Mouse (Mus musculus): ENCODE data around the gene Slc25a11.

Slc25a11 gene

DNA sequence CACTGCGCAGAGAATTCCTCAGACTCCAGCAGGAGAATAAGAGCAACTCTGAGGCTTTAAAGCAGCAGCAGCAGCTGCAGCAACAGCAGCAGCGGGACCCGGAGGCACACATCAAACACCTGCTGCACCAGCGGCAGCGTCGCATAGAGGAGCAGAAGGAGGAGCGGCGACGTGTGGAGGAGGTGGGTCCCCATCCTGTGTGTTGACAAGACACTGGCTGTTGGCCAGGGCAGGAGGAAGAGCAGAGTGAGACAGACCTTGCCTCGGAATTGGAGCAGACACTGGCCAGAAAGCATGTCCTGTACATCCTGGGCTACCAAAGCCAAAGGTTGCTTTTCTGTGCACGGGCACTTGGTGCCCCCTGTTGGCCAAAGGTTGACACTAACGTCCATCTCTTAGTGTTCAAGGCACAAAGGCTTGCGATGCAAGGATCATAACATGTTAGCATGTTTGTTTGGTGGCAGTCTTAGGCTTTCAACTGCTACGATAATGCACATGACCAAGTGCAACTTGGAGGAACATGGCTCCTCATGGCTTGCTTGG lies 42.2 kb downstream of the Slc25a11 start:
- in situ Hi-C loops (cut with MboI; ENCODE audit: unreplicated experiment in 2 of 2): loop anchor here (5.0 to 25.0 kb wide), 4 partner anchors 60 to 368 kb away; partner anchors contain the start of genes 0610010K14Rik (in 1 of the 2), Arrb2 (in 1 of the 2), Bcl6b (in 1 of the 2) and Gltpd2 (in 1 of the 2)

DNA sequence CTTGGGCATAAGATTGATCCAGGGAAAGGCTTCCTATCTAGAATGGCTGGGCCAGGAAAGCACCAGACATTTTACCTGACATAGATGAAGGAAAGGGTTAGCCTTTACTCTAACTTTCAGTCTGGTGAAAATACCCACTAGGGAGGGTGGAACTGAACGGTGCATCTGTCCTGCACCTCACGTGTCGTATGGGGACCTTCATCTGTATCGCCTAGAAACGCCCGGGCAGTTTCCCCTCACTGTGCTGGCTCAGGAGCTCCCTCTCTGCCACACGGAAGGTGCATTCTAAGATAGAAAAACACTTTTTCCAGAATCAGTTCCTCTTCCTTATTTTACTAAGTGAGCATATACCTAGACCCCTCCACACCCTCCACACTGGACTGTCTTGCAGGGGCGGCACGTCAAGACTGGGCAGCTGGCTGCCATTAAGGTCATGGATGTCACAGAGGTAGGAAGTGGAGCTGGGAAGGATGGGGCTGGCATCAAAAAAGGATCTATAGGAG lies 48.8 kb downstream of the Slc25a11 start:
- in situ Hi-C loops (cut with MboI; ENCODE audit: unreplicated experiment in 2 of 2): loop anchor here in 1 of 2 experiments (10.0 kb wide), 1 partner anchor 54 kb away; the partner anchor contains the start of gene Pld2

DNA sequence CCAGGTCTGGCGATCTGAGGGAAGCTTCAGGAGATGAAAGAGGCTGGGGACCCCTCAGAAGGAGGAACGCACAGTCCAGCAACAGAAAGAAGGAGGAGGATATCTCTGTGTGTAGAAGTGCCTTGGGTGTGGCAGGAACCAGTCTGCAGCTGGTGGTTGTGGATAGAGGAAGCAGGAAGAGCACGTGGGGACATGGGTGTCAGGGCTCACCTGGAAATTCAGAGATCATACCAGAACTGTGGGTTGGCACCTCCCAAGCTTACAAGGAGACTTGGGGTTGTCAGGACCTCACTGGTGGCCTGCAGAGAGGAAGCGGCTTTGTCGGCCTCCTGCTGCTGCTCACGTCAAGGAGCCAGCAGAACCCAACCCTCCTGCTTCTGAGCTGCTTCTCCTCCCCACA lies 50.0 kb downstream of the Slc25a11 start:
- in situ Hi-C loops (cut with MboI; ENCODE audit: unreplicated experiment in 2 of 2): loop anchor here in 1 of 2 experiments (10.0 kb wide), 1 partner anchor 52 kb away; the partner anchor contains the start of gene Pld2

DNA sequence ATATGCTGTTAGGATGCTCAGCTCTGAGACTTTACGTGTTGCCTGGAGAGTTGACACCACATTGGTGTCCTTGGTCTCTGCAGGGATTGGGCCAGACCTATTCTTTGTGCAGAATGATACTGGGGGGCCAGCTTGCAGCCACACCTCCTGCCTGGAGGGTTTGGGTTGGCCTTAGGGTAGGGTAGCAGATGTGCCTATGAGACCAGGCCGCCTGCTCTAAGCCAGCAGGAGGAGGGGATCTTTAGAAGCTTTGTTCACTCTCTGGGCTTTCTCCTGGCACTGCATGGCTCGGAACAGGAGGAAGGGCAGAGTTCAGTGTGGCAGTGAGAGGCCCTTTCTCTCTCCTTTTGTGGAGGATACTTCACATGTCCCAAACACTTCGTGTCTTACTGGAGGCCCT lies 51.2 kb downstream of the Slc25a11 start:
- in situ Hi-C loops (cut with MboI; ENCODE audit: unreplicated experiment in 2 of 2): loop anchor here in 1 of 2 experiments (10.0 kb wide), 1 partner anchor 51 kb away; the partner anchor contains the start of gene Pld2

DNA sequence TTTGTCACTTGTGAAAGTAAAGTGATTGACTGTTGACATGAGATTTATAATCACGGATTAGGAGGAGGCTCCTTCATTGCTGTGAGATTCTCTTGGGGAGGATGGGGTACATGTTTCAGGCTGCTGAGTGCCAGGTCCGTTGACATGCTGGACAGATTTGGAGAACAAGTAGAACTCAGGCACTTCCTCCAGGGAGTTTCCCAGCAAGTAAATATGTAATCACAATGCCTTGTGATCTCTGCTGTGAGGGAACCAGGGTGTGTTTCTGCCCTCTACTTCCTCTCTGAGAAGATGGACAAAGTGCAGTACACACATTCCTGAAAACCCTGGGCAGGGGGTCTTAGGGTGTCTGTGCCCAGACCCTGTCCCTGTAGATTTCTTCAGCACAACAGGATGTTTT lies 51.6 kb downstream of the Slc25a11 start:
- in situ Hi-C loops (cut with MboI; ENCODE audit: unreplicated experiment in 2 of 2): loop anchor here in 1 of 2 experiments (10.0 kb wide), 1 partner anchor 51 kb away; the partner anchor contains the start of gene Pld2

DNA sequence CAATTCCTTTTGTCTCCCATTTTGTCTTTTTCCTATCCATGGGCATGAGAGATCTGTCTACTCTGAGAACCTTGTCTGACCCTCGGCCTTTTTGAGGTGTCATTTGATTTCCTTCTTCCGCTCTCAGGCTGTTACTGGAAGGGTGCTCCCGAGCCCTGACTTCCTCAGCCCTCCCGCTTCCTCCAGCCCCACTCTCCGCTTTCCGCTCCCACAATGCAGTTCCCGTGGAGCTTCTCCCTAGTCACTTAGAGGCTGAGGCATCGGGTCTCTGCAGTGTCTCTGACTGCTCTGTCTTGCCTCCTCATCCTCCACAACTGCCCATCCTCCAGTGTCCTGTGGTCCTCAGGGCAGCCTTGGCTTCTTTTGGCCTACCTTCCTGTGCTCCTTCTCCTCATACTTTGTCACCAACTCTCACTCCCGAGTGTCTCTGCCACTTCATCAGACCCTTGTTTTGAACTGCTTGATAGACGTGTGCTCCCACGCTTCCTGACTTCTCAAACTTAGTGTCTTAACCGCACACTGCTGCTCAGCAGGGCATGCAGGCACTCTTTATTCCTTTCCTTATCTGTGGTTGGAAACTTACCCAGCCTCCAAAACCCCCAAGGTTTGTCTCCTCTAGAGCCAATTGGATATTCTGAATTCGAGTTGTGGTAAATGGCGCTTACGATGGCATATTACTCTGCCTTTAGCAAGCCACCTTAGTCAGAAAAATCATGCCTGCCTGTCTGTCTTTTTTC lies 52.9 kb downstream of the Slc25a11 start:
- in situ Hi-C loops (cut with MboI; ENCODE audit: unreplicated experiment in 2 of 2): loop anchor here in 1 of 2 experiments (10.0 kb wide), 1 partner anchor 50 kb away; the partner anchor contains the start of gene Pld2
